Mouse (Mus musculus) bone marrow macrophage, adult 2 months (primary cell): Measurements from ENCODE around the gene Frmd4b. TPM values are rescaled to one million over a fixed set of nuclear protein-coding genes. Genes with fewer than 3 reads are reported as not detected.

Source experiments
- H3K27ac ChIP-seq: 2 replicates; pipeline ENCODE4 v1.5.1; 2012; ENCODE audit warnings: low read depth, low read length; ENCODE audit not compliant: insufficient read depth
- H3K4me1 ChIP-seq: 2 replicates; pipeline ENCODE4 v1.6.1; 2012; ENCODE audit warnings: low read length; ENCODE audit not compliant: control insufficient read depth, insufficient read depth
- H3K4me3 ChIP-seq: 2 replicates; pipeline ENCODE4 v1.5.1; 2012; ENCODE audit warnings: mild to moderate bottlenecking, low read length, moderate library complexity; ENCODE audit not compliant: insufficient read depth
- CTCF ChIP-seq: IDR thresholded peaks from 2 replicates; pipeline ENCODE4 v1.5.1; 2012; ENCODE audit warnings: low read depth, mild to moderate bottlenecking, low read length, moderate library complexity
- POLR2A ChIP-seq: IDR thresholded peaks from 2 replicates; pipeline ENCODE4 v1.6.1; 2012; ENCODE audit warnings: mild to moderate bottlenecking, low read depth, low read length, borderline replicate concordance
- polyA plus RNA-seq: library from polyadenylated mRNA; stranded (reverse); fragments of >200 nt; gene quantifications from 2 replicates; pipeline ENCODE4 v1.2.4, GENCODE M21; 2012; ENCODE audit not compliant: missing spikeins, insufficient read depth, insufficient read length

The Frmd4b gene
- polyA plus RNA-seq, 1 experiment, result 115 TPM

DNA sequence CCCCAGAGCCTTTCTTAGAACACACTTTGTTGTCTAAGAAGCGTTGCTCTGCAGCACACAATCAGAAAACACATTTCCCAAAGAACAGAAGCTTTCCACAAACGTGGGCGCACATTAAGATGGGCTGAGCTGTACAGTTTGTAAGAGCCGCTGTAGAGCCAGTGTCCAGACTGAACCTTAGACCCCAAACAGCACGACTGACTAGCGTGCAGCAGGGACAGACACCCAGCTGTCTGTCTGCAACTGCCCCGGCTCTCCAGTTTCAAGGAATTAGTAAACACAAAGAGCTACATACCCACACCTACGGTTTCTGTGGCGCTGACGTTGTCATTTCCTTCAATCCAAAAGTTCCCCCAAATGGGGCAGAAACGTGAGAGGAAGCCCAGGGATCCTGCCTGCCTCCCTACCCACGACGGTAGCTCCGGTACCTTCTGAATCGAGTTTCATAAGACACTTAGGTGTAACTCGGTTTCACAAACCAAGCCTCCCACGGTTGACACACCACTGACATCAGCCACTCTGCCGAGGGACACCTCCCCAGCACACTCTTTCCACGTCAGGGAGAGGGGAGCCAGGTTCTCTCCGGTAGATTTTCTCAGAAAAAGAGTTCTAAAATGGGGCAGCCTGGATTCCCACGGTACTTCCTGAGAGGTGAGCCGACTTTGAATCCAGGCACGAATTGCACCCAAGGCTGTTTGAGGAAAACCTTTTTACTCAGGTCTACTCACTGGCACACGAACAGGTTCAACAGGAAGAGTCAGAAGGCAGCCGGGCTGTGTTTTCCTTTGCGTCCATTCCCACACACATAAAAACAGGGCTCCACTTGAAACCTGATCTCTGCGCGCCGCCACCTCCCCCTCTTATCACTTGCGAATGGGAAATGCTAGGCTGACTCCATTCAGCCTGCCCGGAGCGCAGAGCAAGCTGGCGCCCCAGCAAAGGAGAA is 305.5 kb downstream of the Frmd4b start:
- no peak for TF ChIP-seq POLR2A
- TF ChIP-seq CTCF, result no peak
- Histone ChIP-seq H3K27ac (no peak overlapping the region), H3K4me1 (no peaks in the 10 kb centered on the region), H3K4me3 (no peak overlapping the region)

DNA sequence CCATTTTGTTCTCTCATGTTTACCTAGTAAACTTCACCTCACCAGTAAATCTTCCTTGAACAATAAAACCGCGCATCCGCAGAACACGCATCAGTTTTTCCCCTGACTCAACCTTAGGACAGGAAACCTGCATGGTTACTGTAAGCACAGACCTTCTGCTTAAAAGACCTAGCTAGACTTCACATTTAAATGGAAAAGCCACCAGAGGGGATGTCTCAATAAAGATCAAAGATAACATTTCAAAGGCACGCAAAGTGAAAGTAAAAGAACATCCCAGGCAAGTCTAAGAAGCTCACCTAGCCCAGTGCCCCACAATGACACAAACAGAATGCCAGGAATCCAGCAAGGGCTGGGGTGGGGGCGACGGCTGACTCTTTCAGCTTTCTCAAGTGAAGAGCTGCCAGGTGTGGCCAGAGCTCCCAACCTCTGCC is 306.4 kb downstream of the Frmd4b start:
- Histone ChIP-seq H3K27ac (no peak overlapping the region), H3K4me3 (no peak overlapping the region), H3K4me1 (no peaks in the 10 kb centered on the region)
- TF ChIP-seq CTCF, result no peak
- no peak for TF ChIP-seq POLR2A

DNA sequence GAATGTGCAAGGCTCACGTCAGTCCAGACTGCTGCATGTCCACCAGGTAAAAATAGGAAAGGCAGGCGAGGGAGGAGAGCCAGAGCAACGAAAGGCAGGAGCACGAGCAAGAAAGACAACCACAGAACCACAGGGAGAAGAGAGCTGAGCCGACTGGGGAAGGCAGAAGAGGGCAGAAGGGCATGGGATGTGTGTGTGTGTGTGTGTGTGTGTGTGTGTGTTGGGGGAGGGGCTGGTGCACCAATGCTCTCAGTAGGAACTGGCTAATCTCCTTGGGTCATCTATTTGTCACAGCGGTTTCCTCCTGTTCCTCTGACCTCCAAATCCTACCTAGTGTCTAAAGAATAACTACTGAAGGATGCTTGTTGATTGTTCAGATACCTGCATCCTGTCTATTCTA is 308.2 kb downstream of the Frmd4b start:
- no peaks in the 10 kb centered on the region for H3K4me1 ChIP-seq
- TF ChIP-seq POLR2A (no peak), CTCF (no peak)
- no peak overlapping the region for H3K27ac ChIP-seq
- no peak overlapping the region for H3K4me3 ChIP-seq

DNA sequence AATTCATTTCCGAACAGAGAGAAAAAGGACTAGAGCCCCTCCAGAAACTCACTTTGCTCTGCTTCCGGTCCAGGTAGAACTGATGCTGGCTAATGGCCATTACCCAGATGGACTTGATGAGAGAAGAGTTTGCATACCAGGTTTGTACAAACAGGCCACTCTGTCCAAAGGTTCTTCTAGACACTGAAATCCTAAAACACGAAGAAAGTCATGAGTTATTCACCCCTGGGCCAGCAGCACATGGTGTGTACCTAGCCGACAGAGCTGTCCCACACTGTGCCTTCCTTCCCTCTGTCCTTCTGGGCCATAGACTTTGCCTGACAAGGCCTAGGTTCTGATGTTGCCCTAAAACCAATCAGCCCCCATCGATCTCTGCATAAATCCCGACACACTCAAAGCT is 308.8 kb downstream of the Frmd4b start:
- no peak overlapping the region for H3K27ac ChIP-seq

DNA sequence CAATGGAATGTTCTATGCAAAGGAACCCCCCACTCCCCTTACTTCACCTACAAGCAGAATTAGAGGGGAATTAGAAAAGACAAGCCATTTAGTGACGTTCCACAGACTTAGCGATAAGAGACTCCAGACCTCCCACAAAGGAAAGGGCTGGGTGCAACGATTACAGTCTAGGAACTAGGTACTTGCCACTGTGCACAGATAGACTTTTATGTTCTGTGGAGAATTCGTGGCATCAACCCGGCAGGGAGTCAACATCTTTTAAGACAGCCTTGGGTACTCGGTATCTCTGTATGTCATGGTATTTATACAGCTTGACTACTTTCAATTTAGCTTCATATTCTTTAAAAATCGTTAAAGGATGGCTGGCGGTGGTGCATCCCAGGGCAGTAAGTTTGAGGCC is 310.1 kb downstream of the Frmd4b start:
- H3K4me1 ChIP-seq, result no peaks in the 10 kb centered on the region
- no peak for TF ChIP-seq POLR2A
- no peak for TF ChIP-seq CTCF

More for the DNA sequence above, 308.8 kb downstream of the Frmd4b start:
- TF ChIP-seq CTCF (no peak), POLR2A (no peak)
- no peak overlapping the region for H3K4me3 ChIP-seq
- no peaks in the 10 kb centered on the region for H3K4me1 ChIP-seq

DNA sequence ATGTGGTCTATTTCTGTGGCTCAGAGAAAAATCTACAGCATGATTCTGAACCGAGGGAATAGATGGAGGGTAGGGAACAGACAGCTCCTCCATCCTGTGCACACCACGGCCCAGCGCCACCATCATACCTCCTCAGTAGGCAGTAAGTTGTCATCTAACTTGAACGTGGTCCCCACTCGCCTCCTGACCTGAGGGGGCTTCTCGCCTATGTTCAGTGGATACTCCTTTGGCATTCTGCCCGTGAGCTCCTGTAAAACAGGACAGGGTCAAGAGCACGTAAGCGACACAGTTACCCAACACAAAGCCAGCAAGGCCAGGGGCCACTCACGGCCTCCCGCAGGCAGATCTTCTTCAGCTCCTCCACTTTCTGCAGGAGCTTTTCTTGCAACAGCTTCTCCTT is 311.0 kb downstream of the Frmd4b start:
- H3K4me1 ChIP-seq, result no peaks in the 10 kb centered on the region
- TF ChIP-seq CTCF (no peak), POLR2A (no peak)
- no peak overlapping the region for H3K27ac ChIP-seq
- H3K4me3 ChIP-seq, result no peak overlapping the region

More for the DNA sequence above, 310.1 kb downstream of the Frmd4b start:
- H3K27ac ChIP-seq, result no peak overlapping the region
- no peak overlapping the region for H3K4me3 ChIP-seq

DNA sequence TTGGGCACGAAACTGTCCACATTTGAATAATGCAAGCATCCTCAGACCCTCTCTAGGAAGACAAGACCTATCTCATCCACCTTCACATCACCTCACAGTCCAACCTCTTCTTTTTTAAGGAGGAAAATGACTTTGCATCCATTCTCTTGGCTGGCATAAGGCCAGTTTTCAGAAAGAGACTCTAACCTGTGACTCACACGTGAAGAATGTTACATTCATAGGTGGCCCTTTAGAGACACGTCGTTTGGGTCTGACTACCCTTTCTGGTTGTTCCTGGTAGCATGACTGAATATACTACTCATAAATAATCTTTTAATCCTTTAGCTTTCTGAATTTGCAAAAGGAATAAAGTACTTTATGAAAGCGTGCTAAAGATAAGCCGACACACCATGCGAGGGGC is 311.9 kb downstream of the Frmd4b start:
- Histone ChIP-seq H3K4me3 (no peak overlapping the region), H3K27ac (no peak overlapping the region), H3K4me1 (no peaks in the 10 kb centered on the region)
- TF ChIP-seq CTCF, result no peak
- TF ChIP-seq POLR2A, result no peak

DNA sequence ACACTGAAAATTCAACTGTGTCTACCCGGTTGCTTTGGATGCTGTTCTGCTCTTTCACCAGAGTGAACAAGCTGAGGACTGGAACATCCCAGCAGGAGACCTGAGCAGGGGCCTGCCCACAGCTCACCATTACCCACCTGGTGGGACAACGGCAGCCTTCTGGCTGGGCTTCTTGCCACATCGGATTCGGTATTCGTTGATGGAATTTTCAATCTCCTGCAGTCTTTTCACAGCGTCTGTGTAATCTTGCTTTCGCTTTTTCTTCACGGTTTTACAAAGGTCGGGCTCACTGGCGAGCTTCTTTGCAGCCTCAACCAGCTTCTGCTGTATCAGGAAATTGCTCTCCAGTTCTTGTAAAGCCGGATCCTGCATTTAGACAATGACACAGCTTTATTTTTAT is 312.3 kb downstream of the Frmd4b start:
- no peak overlapping the region for H3K27ac ChIP-seq
- H3K4me3 ChIP-seq, result no peak overlapping the region
- no peak for TF ChIP-seq POLR2A
- no peak for TF ChIP-seq CTCF
- H3K4me1 ChIP-seq, result no peaks in the 10 kb centered on the region

DNA sequence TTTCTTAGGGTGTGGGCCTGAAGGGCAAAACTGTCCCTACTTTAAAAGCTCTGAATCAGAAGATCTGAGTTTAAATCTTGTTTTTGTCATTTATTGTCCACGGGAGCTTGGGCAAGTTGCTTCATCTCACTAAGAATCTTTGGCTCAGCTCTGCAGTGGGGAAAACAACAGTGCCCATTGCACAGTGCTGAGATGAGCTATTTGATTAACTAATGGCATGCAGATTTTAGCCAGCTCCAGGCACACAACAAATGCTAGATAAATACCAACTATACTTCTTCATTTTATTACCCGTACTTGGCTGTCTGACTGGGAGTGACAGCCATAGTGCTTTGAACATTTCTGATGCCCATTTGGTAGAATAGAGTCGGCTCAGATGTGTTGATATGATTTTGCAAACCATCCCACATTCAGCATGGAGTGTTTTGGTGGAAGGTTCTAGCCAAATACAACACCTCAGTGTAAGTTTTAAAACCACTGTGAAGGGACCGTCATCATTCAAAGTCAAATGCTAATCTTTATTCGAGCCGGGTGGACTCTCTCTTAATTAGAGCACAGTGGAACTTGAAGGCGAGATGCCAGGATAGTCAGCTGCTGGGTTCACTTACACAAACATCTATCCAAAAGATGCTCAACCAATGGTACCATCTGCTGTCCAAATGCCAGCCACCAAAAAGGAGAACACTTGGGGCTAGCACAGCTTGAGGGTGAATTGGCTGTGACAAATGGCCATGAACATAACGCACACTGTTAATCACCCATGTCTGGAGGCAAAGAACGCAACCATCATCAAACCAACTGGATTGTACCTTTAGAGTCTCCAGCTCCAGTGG is 313.8 kb downstream of the Frmd4b start:
- no peaks in the 10 kb centered on the region for H3K4me1 ChIP-seq
- TF ChIP-seq POLR2A, result no peak
- no peak for TF ChIP-seq CTCF
- H3K4me3 ChIP-seq, result no peak overlapping the region
- H3K27ac ChIP-seq, result no peak overlapping the region
